Mouse (Mus musculus) erythroblast, embryonic 14.5 days (primary cell): ENCODE measurements around the gene Lrmda.

ENCODE experiments used
- GATA1 ChIP-seq: IDR thresholded peaks from 2 replicates; pipeline ENCODE4 v1.6.1; 2012; ENCODE audit warnings: low read length, inconsistent platforms, mixed read lengths
- TAL1 ChIP-seq: IDR thresholded peaks from 3 replicates; pipeline ENCODE4 v1.6.1; 2012; ENCODE audit warnings: low read length, inconsistent platforms, mixed read lengths

DNA sequence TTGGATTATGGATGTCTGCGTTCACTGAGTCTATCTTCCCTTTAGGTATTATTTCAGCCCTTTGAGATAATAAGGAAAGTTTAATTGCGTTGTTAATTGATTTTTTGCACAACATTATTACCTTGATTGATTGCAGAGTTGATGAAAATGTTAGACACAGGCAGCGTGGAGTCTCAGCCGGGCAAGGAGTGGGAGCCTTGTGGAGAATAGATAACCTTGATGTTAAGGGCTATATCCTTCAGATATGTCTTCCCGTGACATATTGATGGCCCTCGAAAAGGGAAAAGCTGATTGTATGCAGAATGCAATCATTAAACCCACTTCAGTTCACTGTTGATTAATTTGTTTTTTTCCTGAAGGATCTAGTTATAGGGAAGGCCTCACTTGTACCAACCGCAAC, 1021.5 kb downstream of the Lrmda start:
- TF ChIP-seq TAL1 (no peak), GATA1 (no peak)
